Mouse (Mus musculus): ENCODE results near the gene Fgfr2. TPM values are rescaled to one million over a fixed set of nuclear protein-coding genes. Genes with fewer than 3 reads are reported as not detected.

The Fgfr2 gene
- polyA plus RNA-seq, 1 experiment: 14.8 TPM

- no peak for TF ChIP-seq CTCF (conservative IDR thresholded peaks at IDR 0.05; ENCODE audit: insufficient read depth, insufficient read length, low read depth, low read length)
- no peak for TF ChIP-seq POLR2A (IDR thresholded peaks at IDR 0.05; ENCODE audit: low read depth, low read length)
- WGBS: 46% methylated on average over 8 of the region's 8 CpGs
- no peaks in the 10 kb centered on the region; the same call in 1 of the 2 replicates for H3K4me1 ChIP-seq (ENCODE audit: control insufficient read depth, insufficient read depth, low read length)
- no peak overlapping the region for H3K4me3 ChIP-seq (ENCODE audit: insufficient read depth, low read depth, low read length)
- H3K27me3 ChIP-seq (replicated peaks; ENCODE audit: control insufficient read depth, insufficient read depth, low read length): no peaks in the 10 kb centered on the region
- H3K27ac ChIP-seq (ENCODE audit: insufficient read depth, low read depth, low read length): no peak overlapping the region
- DNase-seq: no peak
- H3K36me3 ChIP-seq (ENCODE audit: control insufficient read depth, insufficient read depth, low read length): no peaks in the 10 kb centered on the region
Observed at GRCm38 (mm10) chr7:133029496-133030047, 93.6 kb downstream of the Fgfr2 start.

DNA sequence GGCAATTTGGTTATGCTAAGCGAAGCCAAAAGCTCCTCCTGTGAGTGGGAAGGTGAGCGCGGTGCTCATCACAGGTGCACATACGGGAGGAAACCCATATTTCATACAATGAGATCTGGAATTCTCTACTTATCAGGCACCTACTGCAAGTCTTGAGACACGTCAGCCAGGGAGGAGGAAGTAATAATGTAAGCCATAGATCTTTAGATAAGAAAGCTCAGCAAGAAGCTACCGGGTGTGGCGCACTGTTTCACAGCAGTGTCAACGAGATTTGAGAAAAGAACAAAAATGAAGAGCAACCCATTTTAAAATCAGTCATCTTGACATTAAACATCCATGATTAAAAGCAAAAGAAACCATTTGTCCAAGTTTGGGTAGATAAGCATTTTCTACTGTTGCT lies 94.1 kb downstream of the Fgfr2 start:
- WGBS: 78% methylated on average over 8 of the region's 8 CpGs

GRCm38 (mm10) chr7:133027930-133028329 lies 95.2 kb downstream of the Fgfr2 start:
- Histone ChIP-seq H3K36me3 (ENCODE audit: control insufficient read depth, insufficient read depth, low read length) (no peaks in the 10 kb centered on the region), H3K4me1 (ENCODE audit: control insufficient read depth, insufficient read depth, low read length) (no peaks in the 10 kb centered on the region; the same call in 1 of the 2 replicates), H3K27me3 (replicated peaks; ENCODE audit: control insufficient read depth, insufficient read depth, low read length) (no peaks in the 10 kb centered on the region), H3K4me3 (ENCODE audit: insufficient read depth, low read depth, low read length) (no peak overlapping the region), H3K27ac (ENCODE audit: insufficient read depth, low read depth, low read length) (no peak overlapping the region)
- no peak for TF ChIP-seq CTCF (conservative IDR thresholded peaks at IDR 0.05; ENCODE audit: insufficient read depth, insufficient read length, low read depth, low read length)
- TF ChIP-seq POLR2A (IDR thresholded peaks at IDR 0.05; ENCODE audit: low read depth, low read length): no peak
- DNase-seq: no peak
- 96% methylated on average over 4 of the region's 4 CpGs for WGBS

More for the DNA sequence above, 94.1 kb downstream of the Fgfr2 start:
- H3K4me1 ChIP-seq (ENCODE audit: control insufficient read depth, insufficient read depth, low read length): no peaks in the 10 kb centered on the region; the same call in 1 of the 2 replicates
- TF ChIP-seq POLR2A (IDR thresholded peaks at IDR 0.05; ENCODE audit: low read depth, low read length): no peak
- TF ChIP-seq CTCF (conservative IDR thresholded peaks at IDR 0.05; ENCODE audit: insufficient read depth, insufficient read length, low read depth, low read length): no peak
- no peak overlapping the region for H3K27ac ChIP-seq (ENCODE audit: insufficient read depth, low read depth, low read length)
- H3K27me3 ChIP-seq (replicated peaks; ENCODE audit: control insufficient read depth, insufficient read depth, low read length): no peaks in the 10 kb centered on the region
- H3K4me3 ChIP-seq (ENCODE audit: insufficient read depth, low read depth, low read length): no peak overlapping the region
- DNase-seq: no peak
- H3K36me3 ChIP-seq (ENCODE audit: control insufficient read depth, insufficient read depth, low read length): no peaks in the 10 kb centered on the region

DNA sequence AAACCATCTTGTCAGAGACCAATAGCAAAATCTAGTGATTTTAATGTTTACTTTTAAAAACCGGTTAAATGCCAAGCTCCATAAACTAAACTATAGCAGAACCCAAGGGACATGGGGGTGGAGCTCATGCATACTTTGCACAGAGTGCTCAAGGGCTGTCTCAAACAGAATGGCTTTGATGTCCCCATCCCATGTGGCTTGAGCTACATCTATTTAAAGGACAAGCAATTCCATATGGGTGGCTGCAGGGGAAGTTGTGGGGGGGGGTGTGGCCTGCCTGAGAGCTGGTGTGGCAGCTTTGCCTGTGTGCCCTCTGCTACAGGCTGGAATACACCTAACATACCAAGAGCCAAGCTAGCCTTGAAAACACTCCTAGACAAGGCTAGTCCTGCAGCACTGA lies 98.5 kb downstream of the Fgfr2 start:
- WGBS: 54% methylated on average over 1 of the region's 1 CpGs
- no peak for DNase-seq
- no peaks in the 10 kb centered on the region for H3K27me3 ChIP-seq (replicated peaks; ENCODE audit: control insufficient read depth, insufficient read depth, low read length)
- H3K4me1 ChIP-seq (ENCODE audit: control insufficient read depth, insufficient read depth, low read length): peaks cover 5% of the 10 kb centered on the region
- no peak for TF ChIP-seq POLR2A (IDR thresholded peaks at IDR 0.05; ENCODE audit: low read depth, low read length)
- no peaks in the 10 kb centered on the region for H3K36me3 ChIP-seq (ENCODE audit: control insufficient read depth, insufficient read depth, low read length)
- no peak overlapping the region for H3K4me3 ChIP-seq (ENCODE audit: insufficient read depth, low read depth, low read length)
- H3K27ac ChIP-seq (ENCODE audit: insufficient read depth, low read depth, low read length): no peak overlapping the region

DNA sequence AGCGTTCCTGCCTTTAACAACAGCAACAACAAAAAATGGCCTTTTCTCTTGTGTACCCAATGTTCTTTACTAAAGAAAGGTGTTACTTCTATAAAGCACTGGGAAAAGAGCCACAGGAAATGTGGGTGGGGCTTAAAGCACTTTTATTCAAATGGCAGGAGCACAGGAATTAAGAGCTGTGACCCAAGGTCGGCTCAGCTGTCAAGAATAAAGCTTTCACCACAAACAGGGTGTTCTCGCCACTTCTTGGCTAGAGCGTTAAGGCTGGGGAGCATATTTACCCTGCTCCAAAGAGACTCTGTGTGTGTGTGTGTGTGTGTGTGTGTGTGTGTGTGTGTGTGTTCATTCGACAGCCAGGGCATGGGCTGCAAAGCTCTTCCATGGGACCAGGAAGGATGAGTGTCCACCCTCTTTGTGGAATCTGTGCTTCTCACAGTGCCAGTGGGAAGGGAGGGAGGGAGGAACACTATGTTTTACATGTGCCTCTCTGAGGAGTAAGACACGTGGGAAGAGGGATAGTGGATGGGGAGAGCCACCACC lies 103.6 kb downstream of the Fgfr2 start:
- Histone ChIP-seq H3K4me1 (ENCODE audit: control insufficient read depth, insufficient read depth, low read length) (peaks cover 7% of the 10 kb centered on the region), H3K27ac (ENCODE audit: insufficient read depth, low read depth, low read length) (no peak overlapping the region), H3K4me3 (ENCODE audit: insufficient read depth, low read depth, low read length) (no peak overlapping the region), H3K36me3 (ENCODE audit: control insufficient read depth, insufficient read depth, low read length) (no peaks in the 10 kb centered on the region), H3K27me3 (replicated peaks; ENCODE audit: control insufficient read depth, insufficient read depth, low read length) (no peaks in the 10 kb centered on the region)
- DNase-seq: peak; percentile 63
- no peak for TF ChIP-seq POLR2A (IDR thresholded peaks at IDR 0.05; ENCODE audit: low read depth, low read length)
- TF ChIP-seq CTCF (conservative IDR thresholded peaks at IDR 0.05; ENCODE audit: insufficient read depth, insufficient read length, low read depth, low read length): no peak
- WGBS: 29% methylated on average over 6 of the region's 6 CpGs

- Histone ChIP-seq H3K36me3 (ENCODE audit: control insufficient read depth, insufficient read depth, low read length) (no peaks in the 10 kb centered on the region), H3K27ac (ENCODE audit: insufficient read depth, low read depth, low read length) (no peak overlapping the region), H3K27me3 (replicated peaks; ENCODE audit: control insufficient read depth, insufficient read depth, low read length) (no peaks in the 10 kb centered on the region), H3K4me1 (ENCODE audit: control insufficient read depth, insufficient read depth, low read length) (peaks cover 7% of the 10 kb centered on the region), H3K4me3 (ENCODE audit: insufficient read depth, low read depth, low read length) (no peak overlapping the region)
- TF ChIP-seq POLR2A (IDR thresholded peaks at IDR 0.05; ENCODE audit: low read depth, low read length): no peak
- no peak for TF ChIP-seq CTCF (conservative IDR thresholded peaks at IDR 0.05; ENCODE audit: insufficient read depth, insufficient read length, low read depth, low read length)
- 81% methylated on average over 7 of the region's 7 CpGs for WGBS
- DNase-seq: no peak
Observed at GRCm38 (mm10) chr7:133018961-133019360, 104.2 kb downstream of the Fgfr2 start.

DNA sequence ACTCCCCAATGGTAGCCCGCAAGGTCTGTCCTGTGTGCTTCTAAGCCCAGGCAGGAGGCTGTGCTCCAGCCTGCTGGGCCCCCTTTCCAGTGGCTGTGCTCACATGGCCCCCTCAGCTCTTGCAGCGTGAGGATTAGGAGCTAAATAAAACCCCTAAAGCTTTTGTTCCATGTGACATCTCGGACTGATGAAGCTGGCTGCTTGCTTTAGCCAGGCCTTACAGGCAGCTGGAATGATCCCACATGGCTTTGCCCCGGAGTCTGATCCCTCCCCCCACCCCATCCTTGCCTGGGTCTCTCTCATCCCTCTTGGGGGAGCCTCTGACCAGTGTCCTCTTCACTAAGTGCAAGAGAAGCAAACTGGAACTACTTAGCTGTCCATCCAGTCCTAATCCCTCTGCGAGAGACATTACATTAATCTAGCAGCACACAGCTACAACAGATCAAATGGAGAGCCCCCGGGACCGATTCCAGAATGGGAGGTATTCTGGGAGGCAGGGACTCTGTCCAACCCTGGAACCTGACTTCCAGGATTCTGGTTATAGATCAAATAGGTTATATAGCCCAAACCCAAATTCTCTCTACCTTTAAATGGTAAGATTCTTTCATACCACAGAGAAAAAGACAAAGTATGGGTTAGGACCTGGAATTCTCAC lies 107.6 kb downstream of the Fgfr2 start:
- TF ChIP-seq CTCF (conservative IDR thresholded peaks at IDR 0.05; ENCODE audit: insufficient read depth, insufficient read length, low read depth, low read length) (no peak), POLR2A (IDR thresholded peaks at IDR 0.05; ENCODE audit: low read depth, low read length) (no peak)
- DNase-seq: no peak
- peaks cover 13% of the 10 kb centered on the region for H3K4me1 ChIP-seq (ENCODE audit: control insufficient read depth, insufficient read depth, low read length)

More for the DNA sequence above, 107.6 kb downstream of the Fgfr2 start:
- H3K36me3 ChIP-seq (ENCODE audit: control insufficient read depth, insufficient read depth, low read length): no peaks in the 10 kb centered on the region
- no peak overlapping the region for H3K4me3 ChIP-seq (ENCODE audit: insufficient read depth, low read depth, low read length)
- WGBS: 62% methylated on average over 7 of the region's 7 CpGs
- no peaks in the 10 kb centered on the region for H3K27me3 ChIP-seq (replicated peaks; ENCODE audit: control insufficient read depth, insufficient read depth, low read length)
- H3K27ac ChIP-seq (ENCODE audit: insufficient read depth, low read depth, low read length): no peak overlapping the region

Measured in kidney, adult 2 months (tissue).